Mouse (Mus musculus) olfactory bulb, adult 2 months (tissue): ENCODE results near the gene 1700020L24Rik.

Experiments
- CTCF ChIP-seq: fragments of 200-500 bp; IDR thresholded peaks from 2 replicates; pipeline ENCODE4 v1.5.1; 2012; ENCODE audit warnings: low read depth, mild to moderate bottlenecking, low read length, moderate library complexity; ENCODE audit not compliant: insufficient read depth
- POLR2A ChIP-seq: fragments of 200-500 bp; IDR thresholded peaks from 2 replicates; pipeline ENCODE4 v1.6.1; 2012; ENCODE audit warnings: mild to moderate bottlenecking, low read depth, low read length, moderate library complexity; ENCODE audit not compliant: insufficient read depth

DNA sequence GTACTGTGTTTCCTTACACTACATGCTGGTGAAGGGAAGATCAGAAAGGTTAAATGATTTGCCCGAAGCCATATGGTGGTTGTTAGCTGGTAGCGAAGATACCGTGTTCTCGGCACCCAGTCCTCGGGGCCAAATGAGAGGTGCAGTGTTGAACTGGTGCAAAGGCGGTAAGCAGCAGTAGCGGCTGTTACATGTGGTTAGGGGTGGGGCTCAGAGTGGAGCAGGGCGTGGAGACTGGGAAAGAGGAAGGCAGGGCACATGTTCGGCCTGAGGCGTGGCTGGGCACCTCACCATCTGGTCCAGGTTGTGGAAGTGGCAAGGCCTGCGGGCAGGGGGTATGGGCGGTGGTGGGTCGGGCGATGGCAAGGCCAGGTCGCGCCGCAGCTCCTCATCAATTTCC lies 10.5 kb upstream of the 1700020L24Rik start:
- TF ChIP-seq CTCF = no peak
- TF ChIP-seq POLR2A = no peak
